Mouse (Mus musculus): ENCODE measurements around the gene Ppp2r5c. TPM values are rescaled to one million over a fixed set of nuclear protein-coding genes. Genes with fewer than 3 reads are reported as not detected.
A peak's percentile ranks its signal among the peaks of the same experiment; 100 is the strongest.

The Ppp2r5c gene
- polyA plus RNA-seq, 1 experiment from 2014 or later, result 59.4 TPM

DNA sequence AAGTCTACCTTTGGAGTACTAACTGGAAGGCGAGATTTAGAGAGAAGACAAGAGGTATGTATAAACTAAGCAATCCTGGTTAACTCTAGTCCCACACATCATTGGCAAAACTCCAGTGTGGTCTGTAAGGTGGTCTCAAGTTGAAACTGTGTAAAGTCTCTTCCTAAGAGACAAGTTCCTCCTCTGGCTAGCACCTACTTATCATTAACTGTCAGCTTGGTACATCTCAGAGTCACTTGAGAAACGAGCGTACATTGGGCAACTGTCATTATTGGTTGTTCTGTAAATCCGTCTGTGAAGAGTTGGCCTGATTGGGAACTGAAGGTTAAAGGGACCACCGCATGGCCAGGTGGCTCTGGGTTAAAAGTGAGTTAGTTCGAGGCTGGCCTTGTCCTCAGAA lies 141.7 kb downstream of the Ppp2r5c start:
- Histone ChIP-seq H3K4me3 (ENCODE audit: low read depth, low read length) (no peak overlapping the region), H3K27me3 (ENCODE audit: control insufficient read depth, insufficient read depth, low read depth, low read length) (no peaks in the 10 kb centered on the region), H3K9ac (ENCODE audit: low read depth, low read length) (no peak overlapping the region), H3K4me2 (ENCODE audit: low read depth, low read length) (no peak overlapping the region), H3K27ac (ENCODE audit: low read length) (no peak overlapping the region), H3K4me1 (ENCODE audit: control insufficient read depth, low read depth, low read length) (peaks cover 16% of the 10 kb centered on the region), H3K36me3 (ENCODE audit: control insufficient read depth, insufficient read depth) (no peaks in the 10 kb centered on the region), H3K9me3 (replicated peaks; ENCODE audit: control insufficient read depth, low read length) (no peaks in the 10 kb centered on the region)
- ATAC-seq (ENCODE audit: low read depth), result no peak
- WGBS (ENCODE audit: insufficient replicate concordance), result 40% methylated on average over 6 of the region's 6 CpGs

DNA sequence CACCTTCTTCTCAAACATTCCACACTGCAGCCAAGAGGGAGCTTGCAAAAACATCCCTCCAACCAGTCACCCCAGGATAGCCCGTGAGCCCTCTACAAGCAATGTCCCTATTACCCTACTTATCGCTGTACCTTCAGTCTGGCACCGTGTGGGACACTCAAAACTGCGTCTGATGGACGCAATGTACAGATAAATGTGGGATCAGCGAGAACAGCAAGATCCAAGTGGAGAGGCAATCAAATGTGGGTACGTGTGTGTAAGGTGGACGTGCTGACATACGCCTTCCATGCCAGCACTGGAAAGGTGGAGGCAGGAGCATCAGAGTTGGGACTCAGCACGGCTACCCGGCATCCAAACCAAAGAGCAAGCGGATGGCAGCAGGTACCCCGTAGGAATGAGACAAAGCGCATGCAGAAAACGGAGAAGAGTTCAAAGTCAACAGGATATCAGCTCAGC lies 143.9 kb downstream of the Ppp2r5c start:
- ATAC-seq (ENCODE audit: low read depth), result no peak; the same call in 1 of the 2 replicates
- peak overlapping the region; percentile 83 for H3K27ac ChIP-seq (ENCODE audit: low read length)
- peak overlapping the region; percentile 72 for H3K9ac ChIP-seq (ENCODE audit: low read depth, low read length)
- peak overlapping the region; percentile 97 for H3K4me2 ChIP-seq (ENCODE audit: low read depth, low read length)
- no peaks in the 10 kb centered on the region for H3K36me3 ChIP-seq (ENCODE audit: control insufficient read depth, insufficient read depth)
- H3K4me3 ChIP-seq (ENCODE audit: low read depth, low read length), result peak overlapping the region; percentile 86
- H3K4me1 ChIP-seq (ENCODE audit: control insufficient read depth, low read depth, low read length), result peaks cover 16% of the 10 kb centered on the region
- under 1% methylated on average over 15 of the region's 15 CpGs for WGBS (ENCODE audit: insufficient replicate concordance)
- no peaks in the 10 kb centered on the region for H3K9me3 ChIP-seq (replicated peaks; ENCODE audit: control insufficient read depth, low read length)
- no peaks in the 10 kb centered on the region for H3K27me3 ChIP-seq (ENCODE audit: control insufficient read depth, insufficient read depth, low read depth, low read length)

DNA sequence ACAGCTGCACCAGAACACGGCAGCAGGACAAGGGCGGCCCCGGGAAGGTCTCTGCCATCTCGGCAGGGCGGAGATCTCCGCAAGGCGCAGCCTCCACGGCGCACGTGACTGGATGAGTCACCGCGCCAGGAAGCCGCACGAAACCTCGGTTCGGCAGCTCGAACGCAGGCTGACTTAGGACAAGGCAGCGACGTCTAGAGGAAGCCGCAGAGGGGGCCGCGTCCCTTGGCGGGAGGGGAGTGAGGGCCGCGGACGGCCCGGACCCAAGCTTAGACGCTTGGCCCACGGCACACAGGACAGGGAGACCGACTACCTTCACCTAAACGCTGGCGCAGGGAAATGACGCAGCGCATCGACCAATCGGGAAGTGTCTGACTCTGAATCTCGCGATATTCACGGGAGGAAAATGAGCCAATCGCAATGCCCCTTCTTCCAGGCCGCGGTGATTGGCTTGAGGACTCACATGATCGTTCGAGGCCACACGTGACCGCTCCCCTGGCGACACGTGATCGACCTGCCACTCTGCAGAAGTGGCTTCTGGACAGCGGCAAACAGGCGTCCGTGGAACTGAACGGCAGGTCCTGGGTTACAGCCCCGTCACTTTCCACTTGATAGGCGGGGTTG lies 144.5 kb downstream of the Ppp2r5c start:
- ATAC-seq (ENCODE audit: low read depth), result peak; percentile 94
- under 1% methylated on average over 56 of the region's 56 CpGs for WGBS (ENCODE audit: insufficient replicate concordance)
- Histone ChIP-seq H3K36me3 (ENCODE audit: control insufficient read depth, insufficient read depth) (no peaks in the 10 kb centered on the region), H3K9me3 (replicated peaks; ENCODE audit: control insufficient read depth, low read length) (no peaks in the 10 kb centered on the region), H3K4me1 (ENCODE audit: control insufficient read depth, low read depth, low read length) (peaks cover 16% of the 10 kb centered on the region), H3K4me2 (ENCODE audit: low read depth, low read length) (peak overlapping the region; percentile 97), H3K27ac (ENCODE audit: low read length) (peak overlapping the region; percentile 83), H3K4me3 (ENCODE audit: low read depth, low read length) (peak overlapping the region; percentile 86), H3K9ac (ENCODE audit: low read depth, low read length) (peak overlapping the region; percentile 75), H3K27me3 (ENCODE audit: control insufficient read depth, insufficient read depth, low read depth, low read length) (no peaks in the 10 kb centered on the region)

DNA sequence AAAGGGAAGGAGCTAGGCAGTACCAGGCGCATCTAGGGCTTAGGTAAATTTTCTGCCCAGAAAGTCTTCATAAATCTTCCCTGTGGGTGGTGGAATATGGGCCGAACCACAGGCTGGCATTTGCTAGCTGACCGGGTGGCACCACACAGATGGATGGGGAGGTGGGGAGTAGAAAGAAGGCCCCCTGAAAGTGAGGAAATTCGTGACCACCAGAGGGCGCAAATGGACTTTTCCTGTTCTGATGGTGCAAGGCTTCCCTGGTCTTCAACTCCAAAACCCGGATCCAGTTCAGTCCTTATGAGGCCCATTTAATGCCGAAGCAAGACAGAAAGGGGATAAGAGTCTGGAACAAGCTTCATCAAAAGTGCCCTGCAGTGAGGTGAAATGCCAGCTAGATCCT lies 151.6 kb downstream of the Ppp2r5c start:
- no peak for ATAC-seq (ENCODE audit: low read depth)
- no peaks in the 10 kb centered on the region for H3K9me3 ChIP-seq (replicated peaks; ENCODE audit: control insufficient read depth, low read length)
- WGBS (ENCODE audit: insufficient replicate concordance), result 6% methylated on average over 7 of the region's 7 CpGs
- H3K4me3 ChIP-seq (ENCODE audit: low read depth, low read length), result no peak overlapping the region
- H3K4me2 ChIP-seq (ENCODE audit: low read depth, low read length), result no peak overlapping the region
- peaks cover 20% of the 10 kb centered on the region for H3K4me1 ChIP-seq (ENCODE audit: control insufficient read depth, low read depth, low read length)
- no peaks in the 10 kb centered on the region; the same call in 1 of the 2 replicates for H3K27me3 ChIP-seq (ENCODE audit: control insufficient read depth, insufficient read depth, low read depth, low read length)
- H3K9ac ChIP-seq (ENCODE audit: low read depth, low read length), result no peak overlapping the region
- H3K36me3 ChIP-seq (ENCODE audit: control insufficient read depth, insufficient read depth), result no peaks in the 10 kb centered on the region
- no peak overlapping the region for H3K27ac ChIP-seq (ENCODE audit: low read length)

DNA sequence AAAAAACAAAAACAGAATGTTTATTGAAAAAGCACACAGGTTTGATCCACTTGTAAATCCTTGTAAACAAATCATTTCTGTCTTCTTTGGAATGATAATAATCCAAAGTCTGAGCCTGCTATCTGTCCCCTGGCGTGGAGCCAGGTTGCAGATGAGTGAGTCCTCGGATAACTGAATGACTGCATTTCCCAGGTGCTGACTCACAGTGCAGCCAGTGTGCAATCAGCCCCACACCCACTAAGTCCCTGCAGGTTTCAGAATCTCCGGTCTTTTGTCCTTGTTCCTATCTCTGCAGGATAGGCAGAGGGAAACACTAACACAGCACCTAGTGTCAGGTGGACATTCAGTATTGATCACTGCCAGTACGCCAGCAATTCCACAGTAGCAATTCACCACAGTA lies 152.9 kb downstream of the Ppp2r5c start:
- H3K4me2 ChIP-seq (ENCODE audit: low read depth, low read length), result no peak overlapping the region
- H3K4me1 ChIP-seq (ENCODE audit: control insufficient read depth, low read depth, low read length), result peaks cover 24% of the 10 kb centered on the region
- 47% methylated on average over 4 of the region's 4 CpGs for WGBS (ENCODE audit: insufficient replicate concordance)
- no peak overlapping the region for H3K9ac ChIP-seq (ENCODE audit: low read depth, low read length)
- no peak overlapping the region for H3K27ac ChIP-seq (ENCODE audit: low read length)
- no peak overlapping the region for H3K4me3 ChIP-seq (ENCODE audit: low read depth, low read length)
- H3K27me3 ChIP-seq (ENCODE audit: control insufficient read depth, insufficient read depth, low read depth, low read length), result no peaks in the 10 kb centered on the region; the same call in 1 of the 2 replicates
- no peak for ATAC-seq (ENCODE audit: low read depth)
- H3K9me3 ChIP-seq (replicated peaks; ENCODE audit: control insufficient read depth, low read length), result no peaks in the 10 kb centered on the region
- no peaks in the 10 kb centered on the region for H3K36me3 ChIP-seq (ENCODE audit: control insufficient read depth, insufficient read depth)

DNA sequence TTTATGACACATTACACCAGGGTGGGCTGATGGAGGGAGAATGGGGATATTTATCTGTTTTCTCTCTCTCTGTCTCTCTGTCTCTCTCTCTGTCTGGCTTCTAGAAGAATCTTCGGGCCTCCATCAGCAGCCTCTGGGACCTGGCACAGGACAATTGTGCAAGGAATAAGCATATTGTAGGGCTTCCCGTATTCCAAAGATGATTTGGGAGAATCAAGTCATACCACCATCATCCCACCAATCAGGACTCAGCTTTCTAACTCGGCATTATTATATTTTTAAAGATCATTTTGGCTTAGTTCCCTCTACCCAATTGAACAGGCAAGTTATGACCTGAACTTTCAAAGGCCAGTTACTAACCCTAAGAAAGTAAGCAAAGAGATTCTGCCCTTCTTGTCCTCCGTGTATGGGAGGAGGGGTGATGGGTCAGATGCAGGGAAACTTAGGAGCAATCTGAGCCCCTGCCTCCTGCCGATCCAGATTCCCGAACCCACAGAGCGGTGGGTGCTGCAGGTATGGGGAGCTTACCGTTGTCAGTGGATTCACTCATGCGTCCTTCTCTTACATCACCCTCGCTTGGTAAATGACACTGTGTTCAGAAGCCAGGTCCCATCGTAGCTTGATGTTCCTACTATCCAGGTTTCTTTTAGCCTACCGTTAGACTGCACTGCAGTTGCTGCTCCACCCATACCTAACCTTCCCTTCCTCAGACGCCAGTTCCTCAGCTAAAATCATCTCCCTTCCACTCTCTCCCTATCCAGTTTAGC lies 153.5 kb downstream of the Ppp2r5c start:
- Histone ChIP-seq H3K4me2 (ENCODE audit: low read depth, low read length) (peak overlapping the region; percentile 75), H3K4me3 (ENCODE audit: low read depth, low read length) (peak overlapping the region; percentile 98), H3K4me1 (ENCODE audit: control insufficient read depth, low read depth, low read length) (peaks cover 24% of the 10 kb centered on the region), H3K27me3 (ENCODE audit: control insufficient read depth, insufficient read depth, low read depth, low read length) (no peaks in the 10 kb centered on the region; the same call in 1 of the 2 replicates), H3K27ac (ENCODE audit: low read length) (no peak overlapping the region), H3K9ac (ENCODE audit: low read depth, low read length) (peak overlapping the region; percentile 29), H3K9me3 (replicated peaks; ENCODE audit: control insufficient read depth, low read length) (no peaks in the 10 kb centered on the region), H3K36me3 (ENCODE audit: control insufficient read depth, insufficient read depth) (no peaks in the 10 kb centered on the region)
- no peak for ATAC-seq (ENCODE audit: low read depth)
- WGBS (ENCODE audit: insufficient replicate concordance), result 49% methylated on average over 13 of the region's 13 CpGs

DNA sequence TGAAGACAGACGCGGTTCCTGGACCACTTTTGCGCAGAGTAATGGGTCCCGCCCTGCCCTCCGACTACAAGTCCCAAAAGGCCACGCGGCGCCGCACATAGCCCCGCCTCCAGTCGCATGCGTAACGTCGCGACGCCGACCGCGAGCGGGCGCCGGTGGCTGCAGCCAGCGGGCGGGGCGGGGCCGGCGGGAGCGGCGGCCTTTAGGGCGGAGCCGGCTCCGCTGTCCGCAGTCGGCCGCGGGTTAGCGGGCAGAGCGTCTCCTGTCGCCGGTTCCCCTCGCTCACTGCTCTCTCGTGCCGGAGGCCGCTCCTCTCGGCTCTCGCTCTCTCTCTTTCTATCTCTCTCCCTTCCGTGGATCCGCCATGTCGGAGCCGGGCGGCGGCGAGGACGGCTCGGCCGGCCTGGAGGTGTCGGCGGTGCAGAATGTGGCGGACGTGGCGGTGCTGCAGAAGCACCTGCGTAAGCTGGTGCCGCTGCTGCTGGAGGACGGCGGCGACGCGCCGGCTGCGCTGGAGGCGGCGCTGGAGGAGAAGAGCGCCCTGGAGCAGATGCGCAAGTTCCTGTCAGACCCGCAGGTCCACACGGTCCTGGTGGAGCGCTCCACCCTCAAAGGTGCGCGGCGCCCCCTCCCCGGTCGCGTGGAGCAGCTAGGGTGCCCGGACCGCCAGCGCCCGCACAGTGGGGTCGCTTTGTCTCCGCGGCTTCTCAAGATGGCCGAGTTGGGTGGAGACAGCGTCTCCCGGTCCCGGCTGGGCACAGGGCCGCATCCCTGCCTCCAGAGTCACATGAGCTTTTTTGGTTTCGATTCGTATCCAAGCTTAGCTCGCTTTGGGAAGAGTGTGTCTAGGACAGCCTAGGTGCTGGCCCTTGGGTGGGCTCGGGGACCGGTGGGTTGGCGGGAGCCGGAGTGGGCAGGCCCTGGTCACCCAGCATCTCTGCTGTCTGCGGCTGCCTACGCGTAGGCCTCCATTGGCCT lies 154.6 kb downstream of the Ppp2r5c start, which contains the start of gene Dync1h1:
Gene Dync1h1, plus strand, starts transcription at position 212 of the 978 bp plus-strand sequence.
- ATAC-seq (ENCODE audit: low read depth), result peak; percentile 93
- no peaks in the 10 kb centered on the region for H3K9me3 ChIP-seq (replicated peaks; ENCODE audit: control insufficient read depth, low read length)
- H3K36me3 ChIP-seq (ENCODE audit: control insufficient read depth, insufficient read depth), result no peaks in the 10 kb centered on the region
- H3K27ac ChIP-seq (ENCODE audit: low read length), result peak within 1 kb of the TSS; percentile 97
- peaks cover 24% of the 10 kb centered on the region for H3K4me1 ChIP-seq (ENCODE audit: control insufficient read depth, low read depth, low read length)
- peak within 1 kb of the TSS; percentile 94 for H3K9ac ChIP-seq (ENCODE audit: low read depth, low read length)
- H3K4me2 ChIP-seq (ENCODE audit: low read depth, low read length), result peak within 1 kb of the TSS; percentile 75
- WGBS (ENCODE audit: insufficient replicate concordance), result under 1% methylated on average over 102 of the region's 105 CpGs
- H3K27me3 ChIP-seq (ENCODE audit: control insufficient read depth, insufficient read depth, low read depth, low read length), result no peaks in the 10 kb centered on the region; the same call in 1 of the 2 replicates
- peak within 1 kb of the TSS; percentile 98 for H3K4me3 ChIP-seq (ENCODE audit: low read depth, low read length)

DNA sequence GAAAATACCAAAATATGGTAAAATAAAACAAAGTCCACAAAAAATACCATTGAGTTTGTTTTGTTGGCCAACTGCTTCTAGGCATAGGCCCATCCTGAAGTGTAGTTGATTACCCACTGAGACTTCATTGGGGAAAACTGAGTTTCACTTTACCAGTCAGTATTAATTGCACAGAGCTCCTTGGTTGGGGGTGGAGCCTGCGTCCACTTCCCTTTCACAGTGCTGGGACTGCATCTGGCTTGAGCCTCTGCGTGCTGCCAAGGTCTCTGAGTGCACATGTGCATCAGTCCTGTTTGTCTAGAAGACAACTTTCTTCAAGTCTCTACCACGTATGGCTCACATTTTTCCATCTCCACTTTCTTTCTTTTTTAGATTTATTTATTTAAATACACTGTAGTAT lies 159.2 kb downstream of the Ppp2r5c start:
- no peak for ATAC-seq (ENCODE audit: low read depth)
- Histone ChIP-seq H3K4me2 (ENCODE audit: low read depth, low read length) (no peak overlapping the region), H3K36me3 (ENCODE audit: control insufficient read depth, insufficient read depth) (no peaks in the 10 kb centered on the region), H3K27ac (ENCODE audit: low read length) (no peak overlapping the region), H3K9me3 (replicated peaks; ENCODE audit: control insufficient read depth, low read length) (no peaks in the 10 kb centered on the region), H3K27me3 (ENCODE audit: control insufficient read depth, insufficient read depth, low read depth, low read length) (no peaks in the 10 kb centered on the region), H3K4me1 (ENCODE audit: control insufficient read depth, low read depth, low read length) (peaks cover 25% of the 10 kb centered on the region), H3K4me3 (ENCODE audit: low read depth, low read length) (no peak overlapping the region), H3K9ac (ENCODE audit: low read depth, low read length) (no peak overlapping the region)
- 48% methylated on average over 3 of the region's 3 CpGs for WGBS (ENCODE audit: insufficient replicate concordance)
